ENCODE assay signal across 7 mouse cellular contexts in the genomic region with DNA sequence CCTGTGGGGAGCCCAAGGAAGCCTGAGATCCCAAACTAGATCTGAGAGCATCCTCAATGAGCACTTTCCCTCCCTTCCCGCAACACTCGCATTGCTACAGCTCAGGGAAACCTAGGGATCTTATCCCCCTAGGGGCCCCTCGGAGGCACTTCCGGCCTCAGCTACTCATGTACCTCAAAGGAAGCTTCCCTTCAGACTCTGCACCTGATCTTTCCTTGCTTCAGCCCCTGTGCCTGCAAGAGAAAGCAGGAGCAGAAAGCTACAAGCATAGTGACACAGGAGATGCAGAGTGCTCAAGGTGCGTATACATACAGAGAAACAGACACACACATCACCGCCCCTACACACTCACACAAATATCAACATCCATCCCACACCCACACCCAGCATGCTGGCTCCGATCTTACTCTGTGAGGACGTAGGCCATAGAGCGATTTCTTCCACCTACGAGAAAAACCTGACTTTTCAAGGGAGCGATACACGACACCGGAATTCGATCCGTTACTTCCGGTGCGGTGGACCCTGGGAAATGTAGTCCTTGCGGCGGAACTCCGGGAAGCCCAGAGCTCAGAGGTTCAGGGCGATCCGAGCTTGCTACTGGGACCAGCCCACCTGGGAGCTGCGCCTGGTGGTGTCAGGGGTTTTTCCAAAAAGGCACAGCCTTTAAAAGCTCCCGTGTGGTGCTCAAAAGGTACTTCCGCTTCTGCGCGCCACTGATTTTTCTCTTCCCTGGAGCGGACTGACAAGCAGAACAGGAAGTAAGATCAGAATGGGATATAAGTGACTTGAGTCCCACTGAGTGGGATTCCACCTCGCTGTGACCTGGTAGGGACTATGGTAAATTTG. TPM values are rescaled to one million over a fixed set of nuclear protein-coding genes. Genes with fewer than 3 reads are reported as not detected.
DNase-seq lines count a peak whose midpoint lies in the region; ATAC-seq lines count a peak whose summit lies in the region.

Gene Zfp780b (minus strand): TSS at position 489 of the 846 bp plus-strand sequence.

- peak within 1 kb of the TSS; percentile 87 for H3K4me2 ChIP-seq in intestine, embryonic 16.5 days (ENCODE audit: low read depth, low read length)
- peak within 1 kb of the TSS; percentile 86 for H3K4me2 ChIP-seq in midbrain, embryonic 11.5 days

- no peaks in the 10 kb centered on the region for H3K36me3 ChIP-seq in intestine, embryonic 16.5 days (ENCODE audit: control insufficient read depth, insufficient read depth, low read length)
- H3K36me3 ChIP-seq in midbrain, embryonic 11.5 days (ENCODE audit: control insufficient read depth, insufficient read depth, low read length) = no peaks in the 10 kb centered on the region

- peak; percentile 60 for DNase-seq in adrenal gland, adult 8-10 months
- peak; percentile 82 for DNase-seq in embryo, embryonic 9.5 days (ENCODE audit: extremely low spot score)
- DNase-seq in gastrocnemius, postnatal 4 days (ENCODE audit: low spot score in 2 of 2) = peak; percentile 30 to 75
- peak; percentile 80 to 81 for DNase-seq in left cerebral cortex, postnatal 36 days (ENCODE audit: low spot score in 2 of 2)
- peak; percentile 99 for DNase-seq in midbrain, embryonic 11.5 days (ENCODE audit: low spot score, missing footprints)
- DNase-seq in skeletal muscle tissue, adult 2 months (ENCODE audit: low read depth, low spot score) = peak; percentile 53

- WGBS in intestine, embryonic 16.5 days = under 1% methylated on average over 29 of the region's 29 CpGs
- WGBS in midbrain, embryonic 11.5 days = under 1% methylated on average over 29 of the region's 29 CpGs

- H3K4me1 ChIP-seq in intestine, embryonic 16.5 days (ENCODE audit: control insufficient read depth, insufficient read depth, low read length) = peaks cover 5% of the 10 kb centered on the region
- H3K4me1 ChIP-seq in midbrain, embryonic 11.5 days (ENCODE audit: control insufficient read depth, insufficient read depth, low read length) = peaks cover 10% of the 10 kb centered on the region

- peak within 1 kb of the TSS; percentile 78 for H3K4me3 ChIP-seq in intestine, embryonic 16.5 days (ENCODE audit: low read length)
- H3K4me3 ChIP-seq in midbrain, embryonic 11.5 days (ENCODE audit: low read depth, low read length) = peak within 1 kb of the TSS; percentile 83

- peak within 1 kb of the TSS; percentile 86 for H3K27ac ChIP-seq in intestine, embryonic 16.5 days (ENCODE audit: low read length)
- H3K27ac ChIP-seq in midbrain, embryonic 11.5 days (ENCODE audit: low read depth, low read length) = no peak within 1 kb of the TSS

- H3K27me3 ChIP-seq in intestine, embryonic 16.5 days (replicated peaks; ENCODE audit: control insufficient read depth, insufficient read depth, low read length) = no peaks in the 10 kb centered on the region
- H3K27me3 ChIP-seq in midbrain, embryonic 11.5 days (ENCODE audit: control insufficient read depth, insufficient read depth, low read length) = no peaks in the 10 kb centered on the region

- ATAC-seq in intestine, embryonic 16.5 days = peak; percentile 94
- peak; percentile 94 for ATAC-seq in midbrain, embryonic 11.5 days (ENCODE audit: low FRiP score)

- H3K9ac ChIP-seq in intestine, embryonic 16.5 days (ENCODE audit: low read depth, low read length) = peak within 1 kb of the TSS; percentile 85
- H3K9ac ChIP-seq in midbrain, embryonic 11.5 days (ENCODE audit: low read length) = peak within 1 kb of the TSS; percentile 88

- H3K9me3 ChIP-seq in intestine, embryonic 16.5 days (ENCODE audit: control insufficient read depth, low read length) = peaks cover 18% of the 10 kb centered on the region
- peaks cover 13% of the 10 kb centered on the region; the same call in 1 of the 2 replicates for H3K9me3 ChIP-seq in midbrain, embryonic 11.5 days (ENCODE audit: control insufficient read depth, low read length)

- intact Hi-C loops in left cerebral cortex, postnatal 36 days (cut with DNase I) = no loop called here

RNA-seq across cellular contexts. Expression of gene Zfp780b, which starts in this region (rescaled TPM):
- total RNA-seq in adrenal gland, adult 8-10 months (2022) = 10 to 100 TPM; 11.7 to 17.8 (median 15.8) TPM
- total RNA-seq in gastrocnemius, postnatal 4 days (2021) = 1 to 10 TPM; 7.8 to 8.8 TPM
- polyA plus RNA-seq in intestine, embryonic 16.5 days (2015; fragmentation: Nextera tagmentation; extraction: Ambion mirVana) = 11.6 and 13.6 TPM in 2 replicates
- total RNA-seq in left cerebral cortex, postnatal 36 days (2021) = 10 to 100 TPM; 17.8 to 22.9 TPM
- polyA plus RNA-seq in midbrain, embryonic 11.5 days (2014; fragmentation: Nextera tagmentation; extraction: Ambion mirVana) = 21.1 and 22.2 TPM in 2 replicates
